Mouse (Mus musculus) lung, postnatal 4 days (tissue): ENCODE results near the gene Sult4a1.

Experiments
- DNase-seq, 2 experiments: peaks; one replicate each; pipeline ENCODE4 v3.0.0; 2021

Gene Sult4a1

DNA sequence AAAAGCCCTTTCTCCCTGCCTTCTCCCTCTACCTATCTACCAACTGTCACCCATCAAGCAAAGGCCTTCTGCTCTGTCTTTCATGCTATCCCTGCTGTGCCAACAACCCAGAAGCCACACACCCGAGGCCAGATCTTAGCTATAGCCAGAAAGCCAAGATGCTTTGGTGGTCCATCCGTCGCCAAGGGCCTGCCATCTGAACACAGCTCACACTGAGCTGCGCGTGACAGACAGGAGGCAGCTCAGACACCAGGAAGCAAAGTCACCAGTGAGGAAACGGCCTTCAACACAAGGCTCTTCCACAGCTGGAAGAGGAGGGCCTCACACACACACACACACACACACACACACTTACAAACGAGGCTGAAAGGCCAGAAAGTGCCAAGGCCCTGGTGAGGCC lies 10.6 kb downstream of the Sult4a1 start:
- DNase-seq, result no peak

DNA sequence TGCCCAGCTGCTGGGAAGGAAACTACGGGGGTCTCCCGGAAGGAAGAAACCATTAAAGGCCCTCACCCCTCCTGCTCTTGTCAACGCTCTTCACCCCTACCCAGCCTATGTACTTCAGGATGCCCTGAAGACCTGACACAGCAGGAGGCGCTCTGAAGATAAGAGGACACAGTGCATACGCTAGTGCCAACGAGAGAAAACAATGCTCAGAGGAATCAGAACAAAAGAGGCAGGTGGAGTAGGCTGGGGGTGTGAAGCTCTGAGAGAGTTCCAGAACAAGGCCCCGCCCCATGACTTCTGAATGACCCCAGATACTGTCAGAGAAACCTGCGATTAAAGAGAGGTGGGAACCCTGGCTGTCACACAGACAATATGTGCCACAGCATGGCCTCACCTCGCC lies 18.8 kb downstream of the Sult4a1 start:
- DNase-seq, result no peak

DNA sequence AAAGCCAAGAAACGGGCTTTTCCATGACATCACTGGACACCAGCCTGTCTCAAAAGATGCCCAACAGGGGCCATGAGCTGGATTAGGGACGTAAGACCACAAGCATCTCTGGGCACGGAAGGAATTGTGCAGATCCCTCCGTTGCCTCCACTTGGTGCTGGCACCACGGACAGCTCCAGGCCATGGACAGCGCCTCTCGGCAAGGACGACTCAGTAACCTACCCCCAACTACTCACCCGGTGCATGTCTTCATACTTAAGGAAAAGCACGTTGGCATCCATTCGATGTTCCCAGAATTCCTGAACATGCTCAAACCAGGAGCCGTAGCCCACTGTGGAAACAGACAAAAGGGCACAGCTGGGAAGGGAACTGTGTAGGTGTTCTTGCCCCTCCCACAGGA lies 19.2 kb downstream of the Sult4a1 start:
- DNase-seq, result peak in 1 of 2 experiments; percentile 15

DNA sequence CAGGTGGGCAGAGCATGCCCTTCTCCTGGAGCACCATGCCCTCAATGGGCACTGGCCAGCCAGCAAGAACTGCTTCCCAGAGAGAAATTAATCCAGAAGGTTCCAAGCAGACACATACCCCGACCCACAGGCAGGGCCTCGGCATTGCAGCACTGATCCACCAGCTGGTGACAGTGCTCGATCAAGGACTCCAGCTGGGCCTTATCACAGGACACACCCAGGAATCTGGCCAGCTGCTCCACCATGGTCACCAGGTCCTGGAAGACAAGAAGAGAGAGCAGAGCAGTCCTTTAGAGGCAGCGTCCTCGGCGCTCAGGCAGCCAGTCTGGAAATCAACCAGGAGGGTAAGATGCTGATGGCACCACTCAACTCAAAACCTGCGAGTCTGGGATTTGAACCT lies 25.5 kb downstream of the Sult4a1 start:
- DNase-seq, result peak; percentile 60 to 86

DNA sequence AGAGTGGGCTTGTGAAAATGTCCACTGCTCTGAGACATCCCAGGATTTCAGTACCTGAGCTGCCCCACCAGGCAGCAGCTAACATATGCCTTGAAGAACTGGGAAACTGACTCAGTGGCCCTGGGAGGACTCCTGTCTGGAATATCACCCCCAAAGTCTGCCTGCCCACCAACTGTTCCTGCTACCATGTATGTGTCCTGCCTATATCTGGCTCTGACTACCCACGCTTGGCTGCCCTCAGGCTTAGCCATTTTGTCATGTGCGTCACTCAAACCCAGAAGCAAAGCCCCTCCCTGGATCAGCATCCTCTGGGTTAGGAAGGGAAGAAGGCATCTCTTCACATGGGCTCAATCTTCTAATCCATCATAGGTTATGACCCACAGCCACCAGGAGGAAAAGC lies 26.0 kb downstream of the Sult4a1 start:
- DNase-seq, result no peak

DNA sequence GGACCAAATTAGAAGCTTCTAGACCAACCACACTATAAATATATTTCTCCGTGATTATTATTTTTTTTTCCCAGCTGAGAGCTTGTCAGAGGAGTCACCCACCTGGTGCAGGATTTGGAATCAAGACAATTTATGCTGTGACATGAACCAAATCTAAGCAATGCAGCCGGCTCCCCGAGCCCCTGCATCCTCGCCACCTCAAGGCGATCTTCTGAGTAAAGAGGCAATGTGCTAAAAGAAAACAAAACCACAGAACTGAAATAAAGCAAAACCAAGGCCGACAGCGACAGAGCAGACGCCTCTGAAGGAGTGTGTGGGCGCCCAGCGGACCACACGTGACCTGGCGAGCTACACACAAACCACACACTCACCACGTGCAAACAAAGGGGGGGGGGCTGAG lies 26.9 kb downstream of the Sult4a1 start:
- no peak for DNase-seq

DNA sequence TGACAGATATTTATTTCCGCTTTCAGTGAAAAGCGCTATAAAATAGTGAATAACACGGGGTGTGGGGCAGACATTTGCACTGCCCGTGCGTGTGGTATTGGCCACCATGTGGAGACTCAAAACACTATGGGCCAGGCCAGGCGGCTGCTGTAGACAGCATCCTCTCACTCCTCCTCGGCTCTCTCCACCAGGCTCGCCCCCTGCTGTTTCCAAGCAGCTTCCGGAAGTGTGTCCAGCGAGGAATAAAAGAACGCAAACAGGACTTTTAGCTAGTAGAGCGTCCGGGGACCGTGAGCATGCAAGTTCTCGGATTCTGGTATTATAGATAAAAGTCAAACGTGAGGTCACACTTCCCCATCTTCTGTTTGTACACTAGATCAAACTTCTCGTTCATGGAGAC lies 28.4 kb downstream of the Sult4a1 start:
- no peak for DNase-seq

DNA sequence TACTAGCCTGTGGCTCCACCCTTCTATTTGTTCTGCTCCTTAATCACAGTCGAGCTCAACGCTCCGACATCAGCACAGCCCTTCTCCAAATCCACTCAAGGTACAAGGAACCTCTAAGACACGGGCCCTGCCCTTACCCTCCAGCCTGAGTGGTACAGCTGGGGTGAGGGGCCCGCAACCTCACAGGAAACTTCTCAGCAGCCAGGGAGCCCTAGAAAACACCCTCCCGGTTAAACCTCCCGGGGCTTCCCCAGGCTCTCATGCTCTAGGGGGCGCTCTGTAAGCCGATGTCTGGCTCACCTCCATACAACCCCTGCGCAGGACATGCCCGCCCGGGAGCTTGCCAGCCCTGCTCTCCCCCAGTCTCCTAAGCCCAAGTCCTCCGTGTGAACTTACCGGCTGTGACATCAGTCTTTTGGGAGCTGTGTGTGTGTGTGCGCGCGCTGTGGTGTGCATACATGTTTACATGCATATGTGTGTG lies 30.8 kb downstream of the Sult4a1 start:
- DNase-seq, result peak in 1 of 2 experiments; percentile 14

DNA sequence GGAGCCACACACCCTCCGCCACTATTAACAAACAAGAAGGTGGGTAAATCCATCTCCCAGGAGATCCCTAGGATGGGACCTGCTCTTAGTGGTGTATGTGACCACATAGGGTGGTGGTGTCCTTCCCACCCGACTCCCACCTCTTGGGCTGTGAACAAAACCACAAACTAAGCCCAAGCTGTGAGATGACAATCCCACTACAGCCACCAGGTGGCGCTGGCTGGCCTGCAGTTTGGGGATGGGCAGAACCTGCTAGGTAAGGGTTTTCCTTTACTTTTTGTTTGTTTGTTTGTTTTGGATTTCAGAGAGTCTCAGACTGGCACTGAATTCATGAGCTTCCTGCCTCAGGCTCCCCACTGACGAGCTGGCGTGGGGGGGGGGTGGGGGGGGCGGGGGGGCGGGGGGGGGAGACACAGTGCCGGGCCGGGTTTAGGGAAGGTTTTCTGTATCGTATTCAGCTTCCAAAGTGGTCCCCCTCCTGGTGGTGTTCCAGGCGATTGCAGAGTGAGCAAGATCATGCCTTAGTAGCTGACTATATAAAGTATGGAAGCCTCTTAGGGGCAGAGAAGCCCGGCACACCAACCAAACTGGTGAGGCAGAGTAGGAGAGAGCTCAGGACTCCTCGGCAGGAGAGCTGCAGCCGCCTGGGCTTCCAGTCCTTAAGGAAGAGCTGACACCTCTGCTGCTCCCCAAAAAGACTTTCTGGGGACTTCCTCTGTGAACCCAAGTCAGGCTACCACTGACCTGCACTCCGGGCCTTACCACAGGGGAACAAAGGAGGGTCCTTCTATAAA lies 31.4 kb downstream of the Sult4a1 start:
- peak; percentile 39 to 61 for DNase-seq

DNA sequence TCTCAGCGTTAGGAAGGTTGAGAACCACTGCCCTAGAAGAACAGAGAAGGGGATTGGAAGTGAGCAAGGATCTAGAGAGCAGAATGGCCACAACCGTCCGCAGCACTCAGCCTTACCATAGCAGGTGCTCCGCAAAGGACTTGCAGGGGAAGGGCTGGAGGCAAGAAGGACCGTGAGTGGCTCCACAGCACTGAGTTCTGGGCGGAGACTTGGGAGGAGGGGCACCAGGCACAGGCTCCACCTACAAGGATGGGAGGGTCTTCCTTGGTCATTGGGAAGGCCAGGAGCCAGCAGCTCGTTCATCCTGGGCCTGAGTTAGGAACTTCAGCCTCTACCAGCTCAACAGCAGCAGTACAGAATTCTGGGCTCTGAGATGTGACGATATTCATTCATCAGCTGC lies 32.5 kb downstream of the Sult4a1 start:
- no peak for DNase-seq

DNA sequence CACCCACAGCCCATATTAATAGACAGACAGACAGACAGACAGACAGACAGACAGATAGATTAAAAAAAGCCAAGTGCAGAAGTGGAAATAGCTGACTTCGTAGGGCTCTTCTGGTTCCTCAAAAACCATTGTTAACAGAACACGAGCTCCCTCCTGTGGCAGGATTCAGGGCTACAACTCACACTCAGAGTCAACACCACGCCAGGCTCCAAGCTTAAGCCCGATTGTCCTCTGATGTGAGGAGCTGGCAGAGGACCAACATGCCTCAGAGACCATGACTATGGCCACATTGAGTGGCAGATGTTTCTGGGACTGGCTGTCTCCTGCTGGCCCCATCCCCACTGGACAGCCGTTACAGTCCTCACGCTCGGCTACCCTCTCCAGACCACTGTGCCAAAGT lies 33.3 kb downstream of the Sult4a1 start:
- peak; percentile 70 to 76 for DNase-seq

DNA sequence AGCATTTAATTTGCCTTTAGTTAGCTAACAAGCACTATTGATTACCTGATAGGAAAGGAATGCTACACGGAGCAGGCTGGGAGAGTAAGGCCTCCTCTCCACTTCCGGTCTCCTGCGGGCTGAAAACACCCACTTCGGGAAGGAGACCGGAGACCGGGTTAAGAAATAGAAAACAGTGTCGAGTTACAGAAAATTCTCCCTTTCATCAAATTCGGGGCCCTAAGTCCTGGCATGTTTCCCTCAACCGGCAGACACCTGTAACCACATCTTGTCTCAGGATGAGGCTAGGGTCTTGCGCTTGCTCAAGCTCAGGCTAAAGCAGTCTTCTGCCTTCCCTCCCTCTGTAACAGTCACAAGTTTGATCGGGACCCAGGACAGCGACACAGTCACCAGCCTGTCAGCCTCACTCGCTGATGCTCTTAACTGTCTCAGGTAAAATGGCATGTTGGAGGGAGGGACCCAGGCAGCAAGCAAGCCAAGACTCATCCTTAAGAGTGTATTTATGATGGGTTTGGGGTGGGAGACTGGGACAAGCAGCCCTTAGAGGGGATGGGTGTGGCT lies 35.4 kb downstream of the Sult4a1 start:
- DNase-seq, result no peak

DNA sequence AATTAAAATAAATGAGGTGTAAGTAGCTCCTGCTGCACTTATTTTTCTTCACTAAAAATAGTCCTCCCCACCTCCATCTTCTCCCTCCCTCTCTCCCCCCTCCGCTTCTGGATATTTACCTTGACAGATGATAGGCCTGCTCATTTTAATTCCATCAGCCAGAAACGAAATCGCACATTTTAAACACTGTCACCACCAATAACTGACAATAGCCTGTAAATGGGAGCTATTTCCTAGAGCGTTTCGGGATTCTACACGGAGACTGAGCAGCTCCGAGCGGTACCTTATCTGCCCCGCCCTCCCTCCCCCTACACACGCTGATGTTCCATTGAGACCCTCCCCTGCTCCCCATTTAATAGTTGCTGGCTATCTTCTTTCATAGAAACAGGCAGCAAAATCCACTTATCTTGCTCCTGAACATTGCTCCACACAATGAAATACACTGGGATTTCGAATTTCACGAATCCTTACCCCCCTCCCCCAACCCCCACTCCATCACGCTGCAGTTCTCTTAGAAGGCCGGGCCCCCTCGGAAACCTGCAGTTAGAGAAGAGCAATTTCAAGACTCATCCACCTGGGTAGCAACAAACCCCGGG lies 36.0 kb downstream of the Sult4a1 start:
- DNase-seq, result no peak

DNA sequence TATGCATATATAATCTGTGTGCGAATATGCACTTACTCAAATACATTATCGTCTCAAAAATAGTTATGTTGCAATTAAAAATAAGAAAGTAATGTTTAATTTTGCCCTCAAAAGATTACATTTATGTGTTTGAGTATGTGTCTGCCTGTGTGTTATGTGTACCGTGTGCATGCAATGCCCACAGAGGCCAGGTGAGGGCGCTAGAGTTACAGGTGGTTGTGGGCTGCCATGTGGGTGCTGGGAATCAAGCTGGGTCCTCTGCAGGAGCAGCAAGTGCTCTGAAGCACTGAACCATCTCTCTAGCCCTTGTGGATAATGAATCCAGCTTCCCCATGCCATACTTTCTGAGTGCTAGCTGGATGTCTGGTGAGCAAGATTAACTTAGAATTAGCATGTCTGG lies 39.9 kb downstream of the Sult4a1 start:
- no peak for DNase-seq

DNA sequence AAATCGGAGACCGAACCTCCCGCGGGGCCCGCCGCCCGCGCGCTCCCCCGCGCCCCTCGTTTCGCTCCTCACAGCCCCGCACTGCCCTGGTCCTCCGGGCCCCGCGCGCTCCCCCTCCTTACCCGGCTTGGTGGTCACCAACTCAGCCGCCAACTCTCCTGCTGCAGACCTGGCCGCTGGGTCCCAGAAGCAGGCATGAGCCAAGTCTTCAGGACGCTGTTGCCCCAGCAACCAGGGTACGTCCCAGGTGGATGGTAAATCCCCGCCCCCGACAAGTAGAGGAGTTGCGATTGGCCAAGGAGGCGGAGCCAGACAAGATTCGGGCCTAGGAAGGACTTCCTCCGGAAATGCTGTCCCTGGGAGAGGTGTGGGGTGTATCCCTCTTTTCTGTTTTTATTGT lies 40.4 kb downstream of the Sult4a1 start, which contains the start of gene Efcab6:
Gene Efcab6 (minus strand): TSS at position 240 of the 400 bp plus-strand sequence.
- DNase-seq, result no peak

DNA sequence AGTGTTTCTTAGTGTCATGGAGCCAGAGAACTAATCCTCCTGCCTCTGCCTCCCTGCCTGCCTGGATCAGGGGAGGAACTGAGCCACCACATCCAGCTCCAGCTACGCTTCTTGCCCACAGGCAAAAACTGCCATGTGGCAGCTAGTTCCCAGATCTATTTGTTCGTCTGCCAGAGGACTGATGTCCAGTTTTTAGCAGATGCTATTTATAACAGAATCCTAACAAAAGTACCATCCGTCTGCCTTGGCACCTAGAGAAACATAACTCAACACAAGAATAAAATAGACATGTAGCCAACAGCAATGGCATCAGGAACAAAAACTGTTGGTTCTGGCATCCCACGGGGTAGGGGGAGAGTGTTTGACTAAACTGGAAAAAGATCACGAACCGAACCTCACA lies 46.7 kb downstream of the Sult4a1 start:
- DNase-seq, result no peak

DNA sequence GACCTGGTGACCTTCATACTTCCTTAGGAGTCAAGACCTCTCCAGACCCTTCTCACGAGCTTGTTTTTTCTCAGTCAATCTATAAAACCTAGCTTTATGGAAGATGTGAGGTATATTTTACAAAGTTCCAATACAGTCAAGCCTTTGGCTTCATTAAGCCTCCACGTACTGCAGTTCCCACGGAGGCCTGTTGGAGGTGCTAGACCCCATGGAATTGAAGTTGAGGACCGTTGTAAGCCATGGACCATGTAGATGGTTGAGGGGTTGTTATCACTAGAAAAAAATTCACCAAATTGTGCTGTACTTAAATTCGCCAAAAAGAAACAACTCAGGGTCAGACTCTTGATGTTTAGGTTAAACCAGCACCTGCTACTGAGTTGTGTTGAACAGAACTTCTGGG lies 49.5 kb downstream of the Sult4a1 start:
- no peak for DNase-seq

DNA sequence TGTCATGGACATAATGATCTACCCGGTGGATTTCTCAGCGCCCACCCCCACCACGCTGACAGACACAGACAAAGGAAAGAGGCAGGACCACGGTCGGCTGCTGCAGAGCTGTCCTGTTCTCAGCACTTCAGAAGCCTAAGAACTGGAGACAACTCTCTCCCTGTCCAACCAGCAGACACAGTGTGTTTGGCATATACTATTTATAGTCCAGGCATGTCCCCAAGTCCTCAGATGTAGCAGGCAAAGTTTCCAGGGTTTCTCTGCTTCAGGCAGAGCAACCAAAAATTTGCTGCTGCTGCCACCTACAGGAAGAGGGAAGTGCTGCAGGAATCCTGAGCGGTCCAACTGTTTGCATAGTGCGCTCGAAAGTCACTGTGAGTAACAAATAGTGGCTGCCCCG lies 51.7 kb downstream of the Sult4a1 start:
- peak; percentile 71 to 78 for DNase-seq

DNA sequence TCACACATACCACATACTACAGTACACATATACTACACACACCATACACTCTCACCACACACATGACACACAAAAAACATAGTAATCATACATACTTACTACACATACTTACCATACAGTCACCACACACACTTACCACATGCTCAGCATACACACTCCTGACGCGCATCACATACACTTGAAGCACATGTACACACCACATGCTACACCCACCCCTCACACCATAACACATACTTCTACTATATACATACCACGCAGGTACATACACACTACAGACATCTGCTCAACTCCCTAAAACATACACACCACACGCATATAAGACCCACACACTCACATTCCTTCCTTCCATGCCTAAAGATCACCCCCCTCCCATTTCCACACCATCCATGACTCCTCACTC lies 52.3 kb downstream of the Sult4a1 start:
- DNase-seq, result no peak

DNA sequence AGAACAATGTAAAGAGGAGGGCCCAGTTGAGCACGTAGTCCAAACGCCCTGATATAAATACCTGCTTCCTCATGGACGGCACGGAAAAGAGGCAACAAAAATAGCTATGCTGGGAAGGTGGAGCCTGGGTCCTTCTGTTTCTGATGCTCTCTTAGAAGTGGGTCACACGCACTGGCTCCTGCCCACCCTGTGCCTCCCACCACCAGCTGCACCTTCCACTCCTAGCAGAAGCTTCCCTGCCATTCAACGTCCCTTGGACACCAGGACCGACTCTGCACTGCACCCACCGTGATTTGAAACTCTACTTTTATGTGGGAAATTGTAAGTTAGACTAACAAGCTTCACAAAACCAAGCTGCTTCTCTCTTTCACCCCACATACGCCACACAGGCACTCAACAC lies 53.2 kb downstream of the Sult4a1 start:
- no peak for DNase-seq

DNA sequence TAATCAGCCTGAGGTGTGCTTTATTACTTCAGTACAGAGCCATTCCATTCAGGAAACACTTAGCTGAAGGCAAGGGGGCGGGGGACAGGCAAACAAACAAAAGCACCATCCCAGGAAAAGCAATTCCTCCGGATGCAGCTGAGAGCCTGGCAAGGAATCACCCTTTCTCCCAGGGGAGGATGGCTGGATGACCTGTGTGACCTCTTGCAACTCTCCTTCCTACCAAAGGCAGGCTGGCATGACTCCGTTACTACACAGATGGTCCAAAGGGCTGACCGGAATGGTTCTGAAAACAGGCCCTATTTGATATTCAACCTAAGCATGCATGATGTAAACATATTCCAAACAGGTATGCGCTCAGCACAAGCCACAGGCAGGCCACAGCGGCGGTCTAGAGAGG lies 56.0 kb downstream of the Sult4a1 start:
- DNase-seq, result no peak

DNA sequence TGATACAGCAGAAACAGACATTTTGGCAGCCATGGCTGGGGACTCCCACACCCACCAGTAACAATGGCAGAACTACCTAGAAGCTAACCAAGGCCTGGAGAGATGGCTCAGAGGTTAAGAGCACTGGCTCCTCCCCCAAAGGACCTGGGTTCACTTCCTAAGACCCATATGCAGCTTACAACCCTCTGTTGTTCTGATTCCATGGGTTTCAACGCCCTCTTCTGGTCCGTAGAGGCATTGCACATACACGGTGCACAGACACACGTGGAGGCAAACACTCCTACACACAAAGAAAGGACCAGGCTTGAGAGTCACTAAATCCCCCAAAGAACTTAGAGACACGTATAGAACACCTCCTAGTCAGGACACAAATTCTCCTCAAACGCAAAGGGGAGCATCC lies 60.0 kb downstream of the Sult4a1 start:
- no peak for DNase-seq

DNA sequence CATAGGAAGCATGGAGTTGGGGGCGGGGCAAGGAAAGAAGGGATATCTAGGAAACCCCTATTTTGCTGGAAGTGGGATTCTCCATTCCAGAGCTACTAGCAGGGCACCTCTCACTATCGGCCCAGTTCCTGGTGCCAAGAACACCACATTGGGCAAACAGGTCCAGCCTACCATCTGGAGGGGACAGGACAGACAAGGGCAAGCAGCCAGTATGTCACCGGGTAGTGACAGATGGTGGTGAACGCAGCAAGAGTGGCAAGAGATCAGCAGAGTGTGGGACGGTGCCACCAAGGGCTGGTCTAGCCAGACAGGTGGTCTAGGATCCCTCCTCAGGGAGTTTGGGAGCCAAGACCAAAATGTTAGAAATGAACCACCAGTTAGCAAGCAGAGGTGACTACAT lies 68.5 kb downstream of the Sult4a1 start:
- no peak for DNase-seq
